Mouse (Mus musculus) megakaryocyte, embryonic 14.5 days (primary cell): ENCODE results near the gene Fgfr2. TPM values are rescaled to one million over a fixed set of nuclear protein-coding genes. Genes with fewer than 3 reads are reported as not detected.

Experiments
- H3K27me3 ChIP-seq: replicated peaks from 2 replicates; pipeline ENCODE3; 2012; ENCODE audit warnings: inconsistent platforms
- H3K36me3 ChIP-seq: replicated peaks from 2 replicates; pipeline ENCODE3; 2012; ENCODE audit warnings: low read length, inconsistent platforms, mixed read lengths
- H3K4me1 ChIP-seq: 2 replicates; pipeline ENCODE4 v1.6.1; 2012; ENCODE audit warnings: inconsistent platforms
- H3K4me3 ChIP-seq: replicated peaks from 2 replicates; pipeline ENCODE3; 2012; ENCODE audit warnings: moderate library complexity, mild to moderate bottlenecking, inconsistent platforms
- H3K9me3 ChIP-seq: 2 replicates; pipeline ENCODE4 v1.6.1; 2012; ENCODE audit warnings: inconsistent platforms
- FLI1 ChIP-seq: IDR thresholded peaks from 2 replicates; pipeline ENCODE4 v1.6.1; 2012; ENCODE audit warnings: low read length, inconsistent platforms, mixed read lengths
- GATA1 ChIP-seq: IDR thresholded peaks from 3 replicates; pipeline ENCODE4 v1.6.1; 2012; ENCODE audit warnings: mixed read lengths, low read length, inconsistent platforms, borderline replicate concordance
- polyA plus RNA-seq: library from polyadenylated mRNA; stranded (reverse); fragments of >175 nt; gene quantifications from 2 replicates; pipeline ENCODE4 v1.2.3, GENCODE M21; 2012; ENCODE audit warnings: low replicate concordance; ENCODE audit not compliant: insufficient read depth

Gene Fgfr2
- polyA plus RNA-seq, 1 experiment = 0.45 TPM

DNA sequence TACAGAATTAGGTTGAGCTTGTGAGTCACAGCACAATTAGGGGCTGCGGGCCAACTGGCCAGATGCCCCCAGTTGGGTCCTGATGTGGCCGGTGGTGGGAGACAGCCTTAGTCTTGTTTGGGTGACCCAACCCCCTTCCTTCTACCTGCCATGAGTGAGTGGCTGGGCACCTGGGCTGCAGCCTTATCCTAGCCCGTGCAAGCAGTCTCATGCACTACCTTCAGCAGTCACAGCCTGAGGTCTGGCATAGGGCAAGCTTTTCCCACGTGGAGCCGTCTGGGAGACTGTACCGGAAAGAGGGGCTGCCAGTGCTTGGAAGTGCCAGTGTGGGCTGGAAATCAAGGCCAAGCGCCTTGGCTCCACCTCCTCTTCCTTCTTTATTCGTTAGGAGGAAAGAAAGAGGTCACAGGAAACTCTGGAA lies 2173.8 kb downstream of the Fgfr2 start:
- H3K4me3 ChIP-seq = peak overlapping the region; percentile 79
- H3K9me3 ChIP-seq = peaks cover 9% of the 10 kb centered on the region; the same call in 1 of the 2 replicates
- H3K36me3 ChIP-seq = no peaks in the 10 kb centered on the region
- peaks cover 44% of the 10 kb centered on the region for H3K27me3 ChIP-seq
- TF ChIP-seq GATA1 (no peak), FLI1 (no peak)
- peaks cover 19% of the 10 kb centered on the region for H3K4me1 ChIP-seq

DNA sequence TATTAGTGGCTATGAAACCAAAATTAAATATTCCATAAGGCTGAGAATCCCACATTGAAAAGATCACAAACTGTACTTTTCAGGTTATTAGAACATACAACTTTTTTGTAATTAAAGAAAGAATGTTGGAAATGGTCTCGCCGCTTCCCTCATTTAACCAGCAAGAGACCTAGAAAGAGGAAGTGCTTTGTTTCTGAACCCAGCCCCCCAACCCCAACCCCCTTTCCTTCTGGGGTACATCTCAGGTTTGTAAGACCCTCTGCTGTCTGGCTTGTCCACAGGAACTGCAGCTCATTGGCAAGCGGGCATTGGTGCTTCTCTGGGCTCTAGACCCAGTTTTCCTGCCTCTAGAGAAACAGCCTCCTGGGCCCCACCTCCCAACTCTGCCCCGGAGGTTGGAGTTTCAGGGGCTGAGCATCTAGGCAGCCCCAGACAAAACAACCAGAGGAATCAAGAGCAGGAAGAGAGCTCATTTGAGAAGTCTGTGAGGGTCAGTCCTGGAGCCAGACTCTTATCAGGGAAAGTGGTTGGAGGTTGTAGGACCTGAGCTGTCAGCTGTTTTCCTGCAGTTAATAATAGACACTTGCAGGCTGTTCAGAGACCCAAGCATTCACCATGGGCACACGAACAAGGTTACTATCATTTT lies 2174.5 kb downstream of the Fgfr2 start:
- H3K36me3 ChIP-seq = no peaks in the 10 kb centered on the region
- H3K4me1 ChIP-seq = peaks cover 25% of the 10 kb centered on the region
- no peak for TF ChIP-seq GATA1
- no peak for TF ChIP-seq FLI1
- H3K4me3 ChIP-seq = peak overlapping the region; percentile 79
- H3K9me3 ChIP-seq = peaks cover 3% of the 10 kb centered on the region; the same call in 1 of the 2 replicates
- H3K27me3 ChIP-seq = peaks cover 37% of the 10 kb centered on the region

DNA sequence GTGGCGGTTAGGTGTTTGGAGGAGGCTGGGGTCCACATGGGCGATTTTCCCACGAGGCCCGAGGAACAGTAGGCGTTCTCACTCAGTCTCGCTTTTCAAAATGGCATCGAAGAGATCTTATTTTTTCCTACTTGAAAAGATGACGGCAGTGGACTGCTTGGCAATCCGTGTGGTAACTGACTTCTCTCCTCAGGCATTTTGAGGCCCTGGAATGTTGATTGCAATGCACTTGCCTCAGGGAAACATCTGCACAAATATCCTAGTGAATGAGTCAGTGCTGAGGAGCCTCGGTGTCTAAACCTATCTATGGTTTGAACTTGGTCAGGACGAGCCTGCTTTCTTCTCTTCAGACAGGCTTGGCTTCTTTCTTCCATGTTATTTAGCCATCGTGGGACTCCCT lies 2176.8 kb downstream of the Fgfr2 start:
- H3K9me3 ChIP-seq = 0 out of 2 replicates have a peak, but pooled peaks cover 2% of the 10 kb centered on the region
- TF ChIP-seq FLI1 (no peak), GATA1 (no peak)
- no peak overlapping the region for H3K4me3 ChIP-seq

DNA sequence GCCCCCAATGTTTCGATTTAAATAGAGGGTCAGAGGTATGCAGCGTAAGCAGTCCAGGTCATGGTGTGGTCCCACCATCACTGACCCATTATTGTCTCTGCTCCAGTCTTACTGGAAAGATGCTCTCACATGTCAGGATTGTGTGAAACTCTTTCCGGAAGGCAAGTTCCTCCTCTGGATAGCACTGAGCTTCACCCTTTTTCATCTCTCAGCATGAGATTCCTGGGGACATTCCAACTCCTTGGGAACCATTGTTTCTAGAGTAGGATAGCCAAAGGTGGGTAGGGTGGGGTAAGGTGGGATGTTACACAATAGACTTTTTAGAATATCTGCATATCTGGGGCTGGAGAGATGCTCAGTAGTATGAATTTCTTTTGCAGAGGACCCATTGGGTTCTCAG lies 2177.4 kb downstream of the Fgfr2 start:
- Histone ChIP-seq H3K9me3 (0 out of 2 replicates have a peak, but pooled peaks cover 2% of the 10 kb centered on the region), H3K27me3 (peaks cover 26% of the 10 kb centered on the region), H3K4me3 (no peak overlapping the region), H3K4me1 (peaks cover 29% of the 10 kb centered on the region), H3K36me3 (no peaks in the 10 kb centered on the region)
- no peak for TF ChIP-seq GATA1
- TF ChIP-seq FLI1 = no peak

More for the DNA sequence above, 2176.8 kb downstream of the Fgfr2 start:
- Histone ChIP-seq H3K27me3 (peaks cover 23% of the 10 kb centered on the region), H3K4me1 (peaks cover 29% of the 10 kb centered on the region), H3K36me3 (no peaks in the 10 kb centered on the region)

DNA sequence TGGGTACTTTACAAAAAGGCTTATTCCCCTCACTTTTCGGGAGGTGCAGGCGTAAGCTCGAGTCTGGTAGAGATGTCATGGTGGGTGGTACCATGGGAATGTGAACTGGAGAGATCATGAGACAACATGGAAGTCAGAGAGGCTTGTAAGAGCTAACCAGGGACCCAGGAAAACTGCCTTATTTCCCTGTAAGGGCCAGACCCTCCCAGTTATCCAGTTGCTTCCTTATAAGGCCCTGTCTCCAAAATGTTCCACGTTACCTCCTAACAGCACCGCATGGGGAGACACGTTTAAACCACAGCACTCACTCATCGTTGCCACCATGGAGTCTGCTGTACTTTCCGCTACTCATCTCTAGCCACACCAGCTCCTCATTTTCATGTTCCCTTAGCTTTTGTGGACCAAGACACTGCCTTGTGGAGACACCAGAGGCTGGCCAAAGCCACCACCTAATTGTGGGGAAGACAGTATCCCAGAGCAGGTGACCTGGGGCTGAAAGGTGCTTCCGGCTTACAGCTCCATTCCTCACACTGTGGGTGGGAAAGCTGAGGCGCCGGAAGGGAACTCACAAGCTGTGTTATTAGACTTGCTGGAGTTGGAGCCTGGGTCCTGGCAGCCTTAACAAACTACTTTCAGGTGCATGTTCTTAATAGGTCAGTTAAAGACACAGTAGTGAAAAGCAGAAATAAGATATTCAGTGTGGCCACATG lies 2178.2 kb downstream of the Fgfr2 start:
- Histone ChIP-seq H3K27me3 (peaks cover 29% of the 10 kb centered on the region), H3K4me3 (no peak overlapping the region), H3K36me3 (no peaks in the 10 kb centered on the region), H3K4me1 (peaks cover 29% of the 10 kb centered on the region), H3K9me3 (0 out of 2 replicates have a peak, but pooled peaks cover 2% of the 10 kb centered on the region)
- TF ChIP-seq FLI1 = no peak
- no peak for TF ChIP-seq GATA1

DNA sequence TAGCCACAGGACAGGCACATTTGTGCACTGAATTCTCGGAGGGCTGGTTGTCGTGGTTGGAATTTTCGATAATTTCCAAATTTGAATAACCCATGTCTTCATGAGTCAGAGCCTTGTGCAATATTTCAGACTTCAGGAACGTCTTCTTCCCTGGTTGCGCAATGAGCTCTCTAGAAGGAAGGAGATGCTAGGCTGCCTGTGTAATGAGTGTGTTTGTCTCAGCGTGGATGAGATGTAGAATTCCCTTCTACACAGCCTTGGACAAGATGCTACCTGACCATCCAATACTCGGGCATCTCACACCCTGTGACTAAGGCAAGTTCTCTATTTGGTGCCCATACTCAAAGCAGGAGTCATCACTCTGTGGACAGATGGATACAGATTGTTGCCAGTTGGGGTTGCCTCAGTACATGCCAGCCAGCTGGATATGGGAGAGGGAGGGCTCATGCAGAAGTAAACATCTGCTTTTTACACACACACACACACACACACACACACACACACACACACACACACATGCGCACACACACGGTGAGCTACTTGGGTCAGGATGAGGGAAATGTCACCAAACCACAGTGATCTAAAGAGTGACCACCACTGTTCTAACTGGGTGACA lies 2179.8 kb downstream of the Fgfr2 start:
- TF ChIP-seq FLI1 (no peak), GATA1 (no peak)
- Histone ChIP-seq H3K27me3 (peaks cover 40% of the 10 kb centered on the region), H3K36me3 (no peaks in the 10 kb centered on the region), H3K4me1 (peaks cover 17% of the 10 kb centered on the region), H3K4me3 (peak overlapping the region; percentile 42), H3K9me3 (0 out of 2 replicates have a peak, but pooled peaks cover 2% of the 10 kb centered on the region)

DNA sequence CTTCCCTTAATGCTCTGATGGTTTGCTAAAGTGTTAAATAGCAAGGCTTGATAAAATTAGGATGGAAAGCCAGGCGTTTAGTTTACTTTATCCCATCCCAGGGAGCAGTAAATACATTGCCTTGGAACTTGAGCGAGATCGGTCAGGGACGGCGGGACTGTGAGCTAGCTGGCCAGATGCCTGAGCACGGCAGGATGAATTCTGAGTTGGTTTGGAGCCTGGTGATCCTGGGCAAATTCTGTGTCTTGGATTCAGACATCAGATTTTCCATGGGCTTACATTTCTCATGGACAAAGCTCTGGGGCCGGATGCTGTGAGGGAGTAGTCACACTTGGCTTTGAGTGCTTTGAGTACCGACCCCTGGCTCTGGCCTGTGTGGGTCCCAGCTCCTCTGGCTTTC lies 2182.4 kb downstream of the Fgfr2 start:
- H3K4me3 ChIP-seq = no peak overlapping the region
- H3K4me1 ChIP-seq = peaks cover 23% of the 10 kb centered on the region
- peaks cover 2% of the 10 kb centered on the region; the same call in 1 of the 2 replicates for H3K9me3 ChIP-seq
- TF ChIP-seq GATA1 (no peak), FLI1 (no peak)
- peaks cover 58% of the 10 kb centered on the region for H3K27me3 ChIP-seq
- H3K36me3 ChIP-seq = no peaks in the 10 kb centered on the region

DNA sequence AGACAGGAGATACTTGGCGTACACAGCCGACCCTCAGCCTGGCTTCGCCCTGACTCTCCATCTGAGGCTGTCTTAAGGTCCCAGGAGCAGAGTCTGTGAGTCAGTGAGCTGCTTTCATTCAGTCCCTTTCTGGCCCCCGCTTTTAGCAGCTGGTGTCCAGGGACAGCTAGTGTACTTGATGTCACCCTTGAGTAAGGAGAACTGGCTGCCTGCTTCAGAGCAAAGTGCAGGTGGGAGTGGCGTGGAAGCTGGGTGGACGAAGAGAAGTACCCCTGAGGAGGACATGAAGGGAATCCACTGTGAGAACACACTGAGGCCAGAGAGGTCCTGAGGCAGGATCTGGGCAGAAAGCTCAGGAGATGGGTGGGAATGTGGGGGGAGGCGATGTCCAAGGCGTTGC lies 2184.3 kb downstream of the Fgfr2 start:
- peaks cover 72% of the 10 kb centered on the region for H3K27me3 ChIP-seq

DNA sequence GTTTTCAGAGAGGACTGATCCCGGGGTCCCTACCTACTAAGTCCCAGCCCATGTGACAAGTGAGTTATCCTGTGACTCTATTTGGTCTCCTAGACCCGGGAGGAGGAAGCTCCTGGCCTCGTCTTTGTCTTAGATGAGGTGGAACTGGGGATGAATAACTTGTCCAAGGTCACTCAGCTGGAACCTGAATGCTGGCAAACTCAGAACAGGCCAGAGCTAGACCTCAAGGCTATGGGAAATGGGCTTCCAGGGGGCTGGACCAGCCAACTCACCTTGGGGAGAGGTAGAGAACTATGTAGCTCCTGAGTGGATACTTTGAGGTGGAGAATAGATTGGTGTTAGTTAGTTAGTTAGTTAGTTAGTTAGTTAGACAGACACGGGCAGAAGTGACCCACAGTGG lies 2185.1 kb downstream of the Fgfr2 start:
- peaks cover 17% of the 10 kb centered on the region for H3K4me1 ChIP-seq
- no peak overlapping the region for H3K4me3 ChIP-seq
- peaks cover 79% of the 10 kb centered on the region for H3K27me3 ChIP-seq
- peaks cover 2% of the 10 kb centered on the region; the same call in 1 of the 2 replicates for H3K9me3 ChIP-seq
- no peak for TF ChIP-seq FLI1
- TF ChIP-seq GATA1 = no peak
- H3K36me3 ChIP-seq = no peaks in the 10 kb centered on the region

More for the DNA sequence above, 2184.3 kb downstream of the Fgfr2 start:
- Histone ChIP-seq H3K4me1 (peaks cover 24% of the 10 kb centered on the region), H3K4me3 (no peak overlapping the region), H3K9me3 (peaks cover 2% of the 10 kb centered on the region; the same call in 1 of the 2 replicates), H3K36me3 (no peaks in the 10 kb centered on the region)
- TF ChIP-seq GATA1 (no peak), FLI1 (no peak)
